Mouse (Mus musculus): ENCODE data around the gene Olfr466. TPM values are rescaled to one million over a fixed set of nuclear protein-coding genes. Genes with fewer than 3 reads are reported as not detected.

Olfr466 gene
- polyA plus RNA-seq, 1 experiment = not detected

DNA sequence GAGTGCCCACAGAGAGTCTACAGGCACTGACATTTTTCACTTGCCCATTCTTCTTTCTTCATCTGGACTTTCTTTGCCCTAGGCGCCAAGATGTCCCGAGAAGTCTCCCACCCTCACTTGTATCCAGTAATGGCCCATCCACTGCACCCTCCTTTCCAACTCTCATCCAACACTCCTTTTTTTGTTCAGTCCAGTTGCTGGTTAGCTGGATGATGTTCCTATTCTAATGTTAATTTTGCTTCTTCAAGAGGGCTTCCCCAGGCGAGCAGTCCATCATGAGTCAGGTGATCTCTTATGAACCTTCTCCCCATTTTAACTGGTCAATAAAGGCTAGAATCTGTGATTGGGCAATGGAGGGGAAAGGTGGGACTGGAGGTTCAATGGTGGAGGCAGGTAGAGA is 24.1 kb downstream of the Olfr466 start:
- H3K4me1 ChIP-seq (ENCODE audit: control insufficient read depth, insufficient read depth, low read length) = no peaks in the 10 kb centered on the region
- no peak overlapping the region for H3K27ac ChIP-seq (ENCODE audit: insufficient read depth, low read length)
- H3K4me3 ChIP-seq (ENCODE audit: insufficient read depth, low read length) = no peak overlapping the region
- no peak for TF ChIP-seq CTCF (IDR thresholded peaks at IDR 0.05; ENCODE audit: borderline replicate concordance, insufficient read depth, low read length)
- TF ChIP-seq POLR2A (IDR thresholded peaks at IDR 0.05; ENCODE audit: low read depth, low read length) = no peak

DNA sequence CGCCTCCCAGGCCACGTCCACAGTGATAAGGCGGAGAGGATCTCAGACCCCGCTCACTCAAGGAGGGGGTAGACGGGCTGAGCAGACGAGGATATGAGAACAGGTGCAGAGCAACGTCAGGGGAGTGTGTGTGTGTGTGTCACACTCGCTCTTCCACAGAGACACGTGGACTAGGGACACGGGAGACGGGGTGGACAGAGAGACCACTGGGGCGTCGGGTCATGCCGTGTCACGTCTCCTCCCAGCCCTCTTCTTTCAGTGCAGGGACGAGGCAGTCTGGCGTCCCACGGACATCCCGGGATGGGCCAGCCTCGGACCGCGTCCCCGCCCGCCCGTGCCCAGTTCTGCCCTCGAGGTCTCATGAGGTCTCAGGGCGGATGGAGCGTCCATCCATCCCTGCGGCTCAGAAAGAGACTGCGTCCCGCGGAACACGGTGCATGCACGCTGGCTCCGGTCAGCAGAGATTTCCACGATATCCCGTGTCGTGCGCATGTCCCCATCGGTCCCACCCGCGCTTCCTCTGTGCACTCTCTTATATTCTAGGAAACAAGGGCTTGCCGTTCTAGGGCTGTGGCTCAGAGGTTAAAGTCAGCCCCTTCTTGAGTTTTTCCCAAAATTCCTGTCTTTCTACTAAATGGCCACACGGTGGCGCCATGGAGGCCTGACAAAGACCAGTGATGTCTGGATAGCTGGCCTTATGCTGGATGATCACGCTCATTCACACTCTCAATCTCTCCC is 25.9 kb downstream of the Olfr466 start:
- TF ChIP-seq CTCF (IDR thresholded peaks at IDR 0.05; ENCODE audit: borderline replicate concordance, insufficient read depth, low read length) = peak; percentile 33; the same call in 1 of the 2 replicates
- TF ChIP-seq POLR2A (IDR thresholded peaks at IDR 0.05; ENCODE audit: low read depth, low read length) = no peak
- Histone ChIP-seq H3K4me3 (ENCODE audit: insufficient read depth, low read length) (0 out of 2 replicates have a peak overlapping the region, but pooled peaks have one; percentile 19), H3K27ac (ENCODE audit: insufficient read depth, low read length) (no peak overlapping the region), H3K4me1 (ENCODE audit: control insufficient read depth, insufficient read depth, low read length) (no peaks in the 10 kb centered on the region)

DNA sequence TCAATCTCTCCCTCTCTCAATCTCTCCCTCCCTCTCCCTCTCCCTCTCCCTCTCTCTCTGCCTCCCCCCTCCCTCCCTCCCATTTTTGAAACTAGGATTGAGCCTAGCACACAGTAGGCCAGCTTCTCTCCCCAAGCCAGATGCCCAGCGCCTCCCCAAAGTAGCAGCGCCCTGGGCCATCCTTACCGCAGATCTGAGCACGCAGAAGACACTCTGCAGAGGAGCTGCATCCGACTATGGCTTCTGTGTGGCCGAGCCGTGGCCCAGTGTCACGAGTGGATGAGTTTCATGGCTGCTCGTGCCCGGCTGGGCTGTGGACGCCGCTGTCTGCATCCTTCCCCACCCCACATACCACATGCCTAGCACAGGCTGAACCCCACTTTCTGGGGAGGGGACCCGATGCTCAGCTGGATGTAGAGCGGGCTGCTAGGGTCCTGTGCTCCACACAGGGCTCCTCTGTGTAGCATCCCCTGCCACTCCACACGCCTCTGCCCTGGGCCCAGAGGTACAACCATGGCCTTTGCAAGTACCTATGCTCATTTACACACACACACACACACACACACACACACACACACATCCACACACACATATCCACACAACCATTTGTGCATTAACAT is 26.5 kb downstream of the Olfr466 start:
- Histone ChIP-seq H3K27ac (ENCODE audit: insufficient read depth, low read length) (no peak overlapping the region), H3K4me3 (ENCODE audit: insufficient read depth, low read length) (no peak overlapping the region), H3K4me1 (ENCODE audit: control insufficient read depth, insufficient read depth, low read length) (no peaks in the 10 kb centered on the region)
- no peak for TF ChIP-seq CTCF (IDR thresholded peaks at IDR 0.05; ENCODE audit: borderline replicate concordance, insufficient read depth, low read length)
- TF ChIP-seq POLR2A (IDR thresholded peaks at IDR 0.05; ENCODE audit: low read depth, low read length) = no peak

DNA sequence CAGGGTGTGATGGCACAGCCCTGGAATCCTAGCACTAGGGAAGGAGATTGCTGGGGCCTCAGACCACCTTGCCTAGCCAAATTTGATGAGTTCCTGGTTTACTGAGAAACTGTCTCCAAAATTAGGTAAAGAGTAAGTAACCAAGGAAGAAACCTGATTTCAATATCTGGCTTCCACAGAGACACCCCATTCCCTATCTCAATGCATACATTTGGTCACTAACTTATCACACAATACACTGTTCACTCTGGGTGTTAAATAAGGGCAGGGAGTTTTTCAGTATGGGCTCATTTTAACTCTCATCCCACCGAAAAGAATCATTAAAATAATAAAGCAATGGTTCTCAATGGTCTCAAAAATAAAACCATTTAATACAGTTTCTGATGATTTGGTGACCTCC is 50.6 kb downstream of the Olfr466 start:
- Histone ChIP-seq H3K4me3 (ENCODE audit: insufficient read depth, low read length) (no peak overlapping the region), H3K4me1 (ENCODE audit: control insufficient read depth, insufficient read depth, low read length) (no peaks in the 10 kb centered on the region), H3K27ac (ENCODE audit: insufficient read depth, low read length) (no peak overlapping the region)
- no peak for TF ChIP-seq POLR2A (IDR thresholded peaks at IDR 0.05; ENCODE audit: low read depth, low read length)
- no peak for TF ChIP-seq CTCF (IDR thresholded peaks at IDR 0.05; ENCODE audit: borderline replicate concordance, insufficient read depth, low read length)

Other genes with a start within 250 kb of the Olfr466 start
- gene Cntnap3, start 246.3 kb upstream of the Olfr466 start, polyA plus RNA-seq (2011; ENCODE audit: insufficient read length, low read depth, missing spikeins) = 0.14 TPM in 1 of 2 replicates, not detected in the other
- not detected in 2 replicates for gene Spata31, start 232.8 kb upstream of the Olfr466 start, polyA plus RNA-seq (2011; ENCODE audit: insufficient read length, low read depth, missing spikeins)
- gene Spata31d1c, start 117.2 kb upstream of the Olfr466 start, polyA plus RNA-seq (2011; ENCODE audit: insufficient read length, low read depth, missing spikeins) = not detected in 2 replicates
- gene Prss47, start 97.5 kb upstream of the Olfr466 start, polyA plus RNA-seq (2011; ENCODE audit: insufficient read length, low read depth, missing spikeins) = not detected in 2 replicates
- 39.4 and 49.1 TPM in 2 replicates for gene Mfsd14b, start 37.3 kb upstream of the Olfr466 start, polyA plus RNA-seq (2011; ENCODE audit: insufficient read length, low read depth, missing spikeins)
- gene Olfr465-ps1, start 12.2 kb upstream of the Olfr466 start, polyA plus RNA-seq (2011; ENCODE audit: insufficient read length, low read depth, missing spikeins) = not detected in 2 replicates
- not detected in 2 replicates for gene Nlrp4f, start 55.7 kb downstream of the Olfr466 start, polyA plus RNA-seq (2011; ENCODE audit: insufficient read length, low read depth, missing spikeins)
- not detected in 2 replicates for gene Gm10775, start 109.3 kb downstream of the Olfr466 start, polyA plus RNA-seq (2011; ENCODE audit: insufficient read length, low read depth, missing spikeins)
- 23.8 and 26.9 TPM in 2 replicates for gene Zfp369, start 128.6 kb downstream of the Olfr466 start, polyA plus RNA-seq (2011; ENCODE audit: insufficient read length, low read depth, missing spikeins)